Mouse (Mus musculus): Measurements from ENCODE around the gene Gm36245. TPM values are rescaled to one million over a fixed set of nuclear protein-coding genes. Genes with fewer than 3 reads are reported as not detected.
A peak's percentile ranks its signal among the peaks of the same experiment; 100 is the strongest.

The Gm36245 gene
- polyA plus RNA-seq (2015; fragmentation: Nextera tagmentation; extraction: Ambion mirVana), result not detected in 2 replicates

GRCm38 (mm10) chr15:77598958-77599357, at the start of gene Gm36245:
Gm36245 (plus strand) TSS chr15:77599258.
- ATAC-seq (ENCODE audit: borderline replicate concordance, extremely low read depth, low FRiP score, low TSS enrichment), result no peak
- H3K4me2 ChIP-seq, result no peak within 1 kb of the TSS
- H3K9me3 ChIP-seq, result no peaks in the 10 kb centered on the region
- H3K4me1 ChIP-seq, result no peaks in the 10 kb centered on the region
- no peak within 1 kb of the TSS for H3K27ac ChIP-seq
- no peaks in the 10 kb centered on the region for H3K36me3 ChIP-seq
- H3K9ac ChIP-seq, result no peak within 1 kb of the TSS
- no peaks in the 10 kb centered on the region for H3K27me3 ChIP-seq
- no peak within 1 kb of the TSS for H3K4me3 ChIP-seq
- 67% methylated on average over 1 of the region's 1 CpGs for WGBS

- Histone ChIP-seq H3K27ac (no peak within 1 kb of the TSS), H3K9me3 (no peaks in the 10 kb centered on the region), H3K36me3 (no peaks in the 10 kb centered on the region), H3K4me2 (no peak within 1 kb of the TSS), H3K4me1 (no peaks in the 10 kb centered on the region), H3K9ac (no peak within 1 kb of the TSS), H3K27me3 (no peaks in the 10 kb centered on the region), H3K4me3 (no peak within 1 kb of the TSS)
- ATAC-seq (ENCODE audit: borderline replicate concordance, extremely low read depth, low FRiP score, low TSS enrichment), result no peak
These were observed 37.3 kb upstream of the Gm36245 start, which contains the start of gene 1700025B11Rik for GRCm38 (mm10) chr15:77561792-77562191. 1700025B11Rik (minus strand) TSS chr15:77561892.

GRCm38 (mm10) chr15:77563219-77563618, 35.8 kb upstream of the Gm36245 start:
- H3K27ac ChIP-seq, result no peak overlapping the region
- H3K9me3 ChIP-seq, result no peaks in the 10 kb centered on the region
- H3K4me2 ChIP-seq, result no peak overlapping the region
- H3K9ac ChIP-seq, result no peak overlapping the region
- no peaks in the 10 kb centered on the region for H3K27me3 ChIP-seq
- ATAC-seq (ENCODE audit: borderline replicate concordance, extremely low read depth, low FRiP score, low TSS enrichment), result no peak
- H3K4me1 ChIP-seq, result no peaks in the 10 kb centered on the region
- no peaks in the 10 kb centered on the region for H3K36me3 ChIP-seq
- H3K4me3 ChIP-seq, result no peak overlapping the region

- Histone ChIP-seq H3K9me3 (no peaks in the 10 kb centered on the region), H3K4me2 (no peak overlapping the region), H3K4me3 (no peak overlapping the region), H3K27ac (no peak overlapping the region), H3K4me1 (no peaks in the 10 kb centered on the region), H3K9ac (no peak overlapping the region), H3K36me3 (no peaks in the 10 kb centered on the region), H3K27me3 (no peaks in the 10 kb centered on the region)
- ATAC-seq (ENCODE audit: borderline replicate concordance, extremely low read depth, low FRiP score, low TSS enrichment), result no peak
- WGBS, result 93% methylated on average over 2 of the region's 2 CpGs
These were observed 20.3 kb upstream of the Gm36245 start for GRCm38 (mm10) chr15:77578801-77579200.

- 86% methylated on average over 4 of the region's 4 CpGs for WGBS
These were observed 19.7 kb upstream of the Gm36245 start for GRCm38 (mm10) chr15:77579311-77579710.

GRCm38 (mm10) chr15:77581681-77582080, 17.4 kb upstream of the Gm36245 start:
- Histone ChIP-seq H3K27ac (peak overlapping the region; percentile 37), H3K9ac (no peak overlapping the region), H3K9me3 (no peaks in the 10 kb centered on the region), H3K36me3 (no peaks in the 10 kb centered on the region), H3K4me2 (no peak overlapping the region), H3K27me3 (no peaks in the 10 kb centered on the region), H3K4me1 (no peaks in the 10 kb centered on the region), H3K4me3 (no peak overlapping the region)
- 18% methylated on average over 1 of the region's 1 CpGs for WGBS
- peak; percentile 55; the same call in 1 of the 2 replicates for ATAC-seq (ENCODE audit: borderline replicate concordance, extremely low read depth, low FRiP score, low TSS enrichment)

More at GRCm38 (mm10) chr15:77579311-77579710, 19.7 kb upstream of the Gm36245 start:
- H3K9me3 ChIP-seq, result no peaks in the 10 kb centered on the region
- no peaks in the 10 kb centered on the region for H3K4me1 ChIP-seq
- no peak overlapping the region for H3K9ac ChIP-seq
- H3K27ac ChIP-seq, result no peak overlapping the region
- no peaks in the 10 kb centered on the region for H3K27me3 ChIP-seq
- no peaks in the 10 kb centered on the region for H3K36me3 ChIP-seq
- no peak overlapping the region for H3K4me3 ChIP-seq
- no peak for ATAC-seq (ENCODE audit: borderline replicate concordance, extremely low read depth, low FRiP score, low TSS enrichment)
- no peak overlapping the region for H3K4me2 ChIP-seq

GRCm38 (mm10) chr15:77587026-77587425, 12.0 kb upstream of the Gm36245 start:
- Histone ChIP-seq H3K4me1 (no peaks in the 10 kb centered on the region), H3K27me3 (no peaks in the 10 kb centered on the region), H3K4me2 (no peak overlapping the region), H3K9me3 (no peaks in the 10 kb centered on the region), H3K36me3 (no peaks in the 10 kb centered on the region), H3K9ac (no peak overlapping the region), H3K27ac (no peak overlapping the region), H3K4me3 (no peak overlapping the region)
- ATAC-seq (ENCODE audit: borderline replicate concordance, extremely low read depth, low FRiP score, low TSS enrichment), result no peak

GRCm38 (mm10) chr15:77588981-77589380, 10.1 kb upstream of the Gm36245 start:
- H3K4me2 ChIP-seq, result no peak overlapping the region
- no peaks in the 10 kb centered on the region for H3K9me3 ChIP-seq
- ATAC-seq (ENCODE audit: borderline replicate concordance, extremely low read depth, low FRiP score, low TSS enrichment), result no peak
- H3K36me3 ChIP-seq, result no peaks in the 10 kb centered on the region
- H3K27ac ChIP-seq, result no peak overlapping the region
- no peak overlapping the region for H3K9ac ChIP-seq
- H3K27me3 ChIP-seq, result no peaks in the 10 kb centered on the region
- no peak overlapping the region for H3K4me3 ChIP-seq
- no peaks in the 10 kb centered on the region for H3K4me1 ChIP-seq

GRCm38 (mm10) chr15:77590881-77591280, 8.2 kb upstream of the Gm36245 start:
- no peak overlapping the region for H3K27ac ChIP-seq
- ATAC-seq (ENCODE audit: borderline replicate concordance, extremely low read depth, low FRiP score, low TSS enrichment), result no peak
- no peaks in the 10 kb centered on the region for H3K36me3 ChIP-seq
- H3K4me1 ChIP-seq, result no peaks in the 10 kb centered on the region
- no peak overlapping the region for H3K4me2 ChIP-seq
- H3K27me3 ChIP-seq, result no peaks in the 10 kb centered on the region
- no peak overlapping the region for H3K9ac ChIP-seq
- no peaks in the 10 kb centered on the region for H3K9me3 ChIP-seq
- H3K4me3 ChIP-seq, result no peak overlapping the region
- WGBS, result 44% methylated on average over 2 of the region's 2 CpGs

- Histone ChIP-seq H3K27me3 (no peaks in the 10 kb centered on the region), H3K4me3 (no peak overlapping the region), H3K4me2 (no peak overlapping the region), H3K9me3 (no peaks in the 10 kb centered on the region), H3K9ac (no peak overlapping the region), H3K4me1 (no peaks in the 10 kb centered on the region), H3K36me3 (no peaks in the 10 kb centered on the region), H3K27ac (no peak overlapping the region)
- ATAC-seq (ENCODE audit: borderline replicate concordance, extremely low read depth, low FRiP score, low TSS enrichment), result no peak
- WGBS, result 44% methylated on average over 1 of the region's 1 CpGs
These were observed 5.5 kb upstream of the Gm36245 start for GRCm38 (mm10) chr15:77593557-77593956.

GRCm38 (mm10) chr15:77595961-77596360, 3.1 kb upstream of the Gm36245 start, which contains the start of gene Apol10b:
Apol10b (minus strand) TSS chr15:77596125.
- 54% methylated on average over 5 of the region's 5 CpGs for WGBS
- H3K9ac ChIP-seq, result no peak within 1 kb of the TSS
- H3K4me1 ChIP-seq, result no peaks in the 10 kb centered on the region
- no peak for ATAC-seq (ENCODE audit: borderline replicate concordance, extremely low read depth, low FRiP score, low TSS enrichment)
- no peaks in the 10 kb centered on the region for H3K9me3 ChIP-seq
- H3K4me3 ChIP-seq, result no peak within 1 kb of the TSS
- no peak within 1 kb of the TSS for H3K27ac ChIP-seq
- no peaks in the 10 kb centered on the region for H3K27me3 ChIP-seq
- H3K4me2 ChIP-seq, result no peak within 1 kb of the TSS
- H3K36me3 ChIP-seq, result no peaks in the 10 kb centered on the region

- H3K4me2 ChIP-seq, result no peak overlapping the region
- H3K4me3 ChIP-seq, result no peak overlapping the region
- H3K27ac ChIP-seq, result no peak overlapping the region
- H3K36me3 ChIP-seq, result no peaks in the 10 kb centered on the region
- no peaks in the 10 kb centered on the region for H3K27me3 ChIP-seq
- H3K9me3 ChIP-seq, result no peaks in the 10 kb centered on the region
- 40% methylated on average over 3 of the region's 3 CpGs for WGBS
- H3K4me1 ChIP-seq, result no peaks in the 10 kb centered on the region
- no peak overlapping the region for H3K9ac ChIP-seq
- no peak for ATAC-seq (ENCODE audit: borderline replicate concordance, extremely low read depth, low FRiP score, low TSS enrichment)
These were observed 629 bp upstream of the Gm36245 start for GRCm38 (mm10) chr15:77598429-77598828.

- H3K27me3 ChIP-seq, result no peaks in the 10 kb centered on the region
- H3K4me1 ChIP-seq, result no peaks in the 10 kb centered on the region
- H3K36me3 ChIP-seq, result no peaks in the 10 kb centered on the region
- H3K9ac ChIP-seq, result no peak overlapping the region
- WGBS, result 89% methylated on average over 3 of the region's 3 CpGs
- no peak overlapping the region for H3K4me2 ChIP-seq
- H3K4me3 ChIP-seq, result no peak overlapping the region
- no peak for ATAC-seq (ENCODE audit: borderline replicate concordance, extremely low read depth, low FRiP score, low TSS enrichment)
- H3K9me3 ChIP-seq, result no peaks in the 10 kb centered on the region
- no peak overlapping the region for H3K27ac ChIP-seq
These were observed 7.0 kb downstream of the Gm36245 start for GRCm38 (mm10) chr15:77606069-77606468.
